Mouse (Mus musculus) limb, embryonic 10.5 days (tissue): ENCODE data around the gene Hdgfl2. TPM values are rescaled to one million over a fixed set of nuclear protein-coding genes. Genes with fewer than 3 reads are reported as not detected.
A peak's percentile ranks its signal among the peaks of the same experiment; 100 is the strongest.
"Not testable (repeated sequence)": the region's sequence is repeated elsewhere in the genome, so short reads cannot be mapped to it uniquely, and the experiment has no call there.

Source experiments
- DNase-seq: peaks from one replicate; pipeline ENCODE4 v3.0.0-alpha.2; 2017; ENCODE audit warnings: low spot score
- H3K27ac ChIP-seq: fragments of 300-500 bp; sonication (generic); 2 replicates; pipeline ENCODE4 v1.5.1; 2016; ENCODE audit warnings: mild to moderate bottlenecking
- H3K27me3 ChIP-seq: fragments of 300-500 bp; sonication (generic); 2 replicates; pipeline ENCODE4 v1.6.1; 2016; ENCODE audit warnings: low read depth, mild to moderate bottlenecking; ENCODE audit not compliant: poor library complexity, severe bottlenecking
- H3K36me3 ChIP-seq: fragments of 300-500 bp; sonication (generic); 2 replicates; pipeline ENCODE4 v1.6.1; 2016; ENCODE audit warnings: mild to moderate bottlenecking, moderate library complexity
- H3K4me1 ChIP-seq: fragments of 300-500 bp; sonication (generic); 2 replicates; pipeline ENCODE4 v1.6.1; 2016
- H3K4me3 ChIP-seq: fragments of 300-500 bp; sonication (generic); 2 replicates; pipeline ENCODE4 v1.5.1; 2016; ENCODE audit warnings: mild to moderate bottlenecking, moderate library complexity
- H3K9me3 ChIP-seq: fragments of 300-500 bp; sonication (generic); replicated peaks from 2 replicates; pipeline ENCODE4 v1.6.1; 2016; ENCODE audit warnings: mild to moderate bottlenecking
- WGBS: fragments of 180-500 bp; shearing (Covaris S2); methylation state at CpG from one replicate; pipeline ENCODE4 v1.1.7; 2016; 5-methylcytosine and 5-hydroxymethylcytosine counted together
- polyA plus RNA-seq: library from polyadenylated mRNA; unstranded; fragments of >200 nt; fragmentation: Nextera tagmentation; extraction: Ambion mirVana; gene quantifications from 2 replicates; pipeline ENCODE4 v1.2.1, GENCODE M21; 2016

Hdgfl2 gene
- polyA plus RNA-seq, 1 experiment from 2014 or later: 205 TPM

DNA sequence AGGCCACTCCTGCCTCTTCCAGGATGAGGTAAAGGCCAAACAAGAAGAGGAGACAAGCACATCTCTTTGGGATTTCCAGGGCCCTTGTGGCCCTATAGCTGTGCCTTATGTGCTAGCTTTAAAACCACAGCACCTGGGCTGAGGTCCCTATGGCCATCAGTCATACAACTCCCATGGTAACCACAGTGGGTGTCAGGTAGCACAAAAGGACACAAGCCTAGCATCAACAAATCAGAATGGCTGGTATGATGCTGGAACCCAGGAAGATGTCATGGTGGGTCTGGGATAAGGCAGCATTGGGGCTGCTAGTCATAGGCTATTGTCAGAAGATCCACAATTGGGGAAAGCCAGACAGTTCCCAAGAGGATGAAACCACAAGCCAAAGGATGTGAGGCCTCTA lies 8.3 kb upstream of the Hdgfl2 start:
- Histone ChIP-seq H3K27me3 (no peaks in the 10 kb centered on the region), H3K4me3 (no peak overlapping the region), H3K4me1 (peaks cover 32% of the 10 kb centered on the region), H3K9me3 (no peaks in the 10 kb centered on the region), H3K36me3 (peaks cover 69% of the 10 kb centered on the region), H3K27ac (no peak overlapping the region)
- no peak for DNase-seq

DNA sequence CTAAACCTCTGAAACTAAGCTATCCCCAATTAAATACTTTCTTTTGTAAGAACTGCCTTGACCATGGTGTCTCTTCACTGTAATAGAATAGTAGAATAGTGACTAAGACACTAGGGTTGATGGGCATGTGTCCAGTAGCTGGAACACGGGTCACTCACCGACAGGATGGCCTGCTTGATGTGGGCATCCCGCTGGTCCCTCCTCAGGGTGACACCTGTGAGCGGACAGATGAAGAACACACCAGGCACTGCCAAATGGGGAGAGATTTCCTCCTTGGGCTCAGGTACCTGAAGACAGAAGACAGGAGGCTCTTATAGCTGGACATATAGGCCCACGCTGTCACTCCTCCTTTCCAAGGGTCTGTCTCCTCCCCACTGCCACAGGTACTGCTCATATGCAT lies 7.2 kb upstream of the Hdgfl2 start:
- WGBS: 95% methylated on average over 5 of the region's 5 CpGs
- Histone ChIP-seq H3K36me3 (peaks cover 58% of the 10 kb centered on the region), H3K27me3 (no peaks in the 10 kb centered on the region), H3K4me3 (no peak overlapping the region; the same call in 1 of the 2 replicates), H3K27ac (no peak overlapping the region), H3K9me3 (no peaks in the 10 kb centered on the region), H3K4me1 (peaks cover 32% of the 10 kb centered on the region)
- DNase-seq: no peak

DNA sequence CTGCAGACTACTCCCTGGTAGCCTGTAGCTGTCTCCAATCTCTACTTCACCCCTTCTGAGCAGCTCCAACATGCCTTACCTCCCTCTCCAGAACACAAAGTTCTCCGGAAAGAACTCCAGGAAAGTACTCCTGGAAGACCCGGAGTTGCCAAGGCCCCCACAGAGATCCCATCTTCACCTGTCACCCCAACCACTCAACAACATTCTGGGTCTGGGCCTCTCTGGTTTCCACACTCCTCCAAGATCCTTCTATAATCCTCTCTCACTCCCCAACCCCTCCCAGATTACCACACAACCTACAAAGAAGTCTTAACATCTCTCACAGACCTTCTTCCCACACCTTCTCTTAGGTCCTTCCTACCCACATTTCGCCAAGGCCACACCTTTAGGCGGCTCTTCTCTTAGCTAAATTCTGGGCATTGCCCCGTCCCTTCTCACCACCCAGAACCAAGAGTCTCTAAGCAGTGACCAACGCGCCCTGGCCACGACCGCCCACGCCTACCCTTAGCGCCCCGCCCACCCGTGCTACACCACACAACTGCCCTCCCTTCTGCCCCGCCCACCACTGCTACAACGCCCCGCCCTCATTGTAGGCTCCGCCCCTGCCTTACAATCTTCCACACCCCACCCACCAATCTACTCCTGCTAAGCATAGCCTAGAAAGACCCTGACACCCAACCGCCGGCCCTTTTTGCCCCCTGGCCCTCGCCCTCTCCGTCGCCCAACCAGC lies 5.2 kb upstream of the Hdgfl2 start:
- Histone ChIP-seq H3K27ac (peak overlapping the region; percentile 88), H3K4me3 (peak overlapping the region; percentile 70), H3K36me3 (peaks cover 38% of the 10 kb centered on the region), H3K27me3 (no peaks in the 10 kb centered on the region), H3K9me3 (no peaks in the 10 kb centered on the region), H3K4me1 (peaks cover 35% of the 10 kb centered on the region)
- DNase-seq: peak; percentile 87
- 8% methylated on average over 22 of the region's 22 CpGs for WGBS

GRCm38 (mm10) chr17:56074827-56075208 lies 4.6 kb upstream of the Hdgfl2 start, which contains the start of gene Ubxn6:
Gene Ubxn6, minus strand, starts transcription at chr17:56075028.
- Histone ChIP-seq H3K4me1 (peaks cover 35% of the 10 kb centered on the region), H3K27me3 (no peaks in the 10 kb centered on the region), H3K36me3 (peaks cover 32% of the 10 kb centered on the region), H3K9me3 (no peaks in the 10 kb centered on the region), H3K4me3 (peak within 1 kb of the TSS; percentile 70), H3K27ac (peak within 1 kb of the TSS; percentile 88)
- WGBS: under 1% methylated on average over 35 of the region's 35 CpGs
- DNase-seq: peak; percentile 98

GRCm38 (mm10) chr17:56077523-56077922 lies 1.9 kb upstream of the Hdgfl2 start:
- H3K4me3 ChIP-seq: no peak overlapping the region
- peaks cover 59% of the 10 kb centered on the region for H3K4me1 ChIP-seq
- peaks cover 13% of the 10 kb centered on the region for H3K36me3 ChIP-seq
- DNase-seq: no peak
- H3K27me3 ChIP-seq: no peaks in the 10 kb centered on the region
- WGBS: 94% methylated on average over 5 of the region's 5 CpGs
- H3K9me3 ChIP-seq: no peaks in the 10 kb centered on the region
- no peak overlapping the region for H3K27ac ChIP-seq

- Histone ChIP-seq H3K27ac (peak overlapping the region; percentile 86; the same call in 1 of the 2 replicates), H3K4me3 (peak overlapping the region; percentile 86), H3K4me1 (peaks cover 51% of the 10 kb centered on the region), H3K36me3 (peaks cover 16% of the 10 kb centered on the region)
- H3K27me3 ChIP-seq, DNase-seq, H3K9me3 ChIP-seq: not testable (repeated sequence)
- 63% methylated on average over 9 of the region's 9 CpGs for WGBS
Observed at GRCm38 (mm10) chr17:56078361-56078760, 1.1 kb upstream of the Hdgfl2 start.

DNA sequence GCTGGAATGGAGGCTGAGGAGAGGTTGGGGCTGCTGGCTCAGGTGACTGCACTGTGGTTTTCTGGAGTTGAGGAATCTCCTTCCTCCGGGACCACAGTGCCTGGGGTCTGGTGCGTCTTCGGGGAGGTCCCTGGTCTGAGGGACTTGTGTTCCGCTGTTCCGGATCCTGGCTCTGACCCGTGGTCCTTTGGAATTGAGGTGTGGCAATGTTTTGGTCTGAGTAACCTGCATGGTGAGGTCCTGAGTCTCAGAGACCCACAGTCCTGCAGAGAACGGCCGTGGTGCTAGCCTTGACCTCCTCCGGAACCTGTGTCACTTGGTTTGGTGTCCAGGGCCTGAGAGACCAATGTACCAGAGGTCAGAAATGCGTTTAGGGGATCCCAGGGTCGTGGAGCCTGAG lies 487 bp downstream of the Hdgfl2 start:
- peaks cover 29% of the 10 kb centered on the region for H3K36me3 ChIP-seq
- DNase-seq: no peak
- WGBS: 3% methylated on average over 11 of the region's 11 CpGs
- H3K27me3 ChIP-seq: no peaks in the 10 kb centered on the region
- H3K4me3 ChIP-seq: peak overlapping the region; percentile 86
- peaks cover 37% of the 10 kb centered on the region for H3K4me1 ChIP-seq
- no peaks in the 10 kb centered on the region for H3K9me3 ChIP-seq
- peak overlapping the region; percentile 86 for H3K27ac ChIP-seq

DNA sequence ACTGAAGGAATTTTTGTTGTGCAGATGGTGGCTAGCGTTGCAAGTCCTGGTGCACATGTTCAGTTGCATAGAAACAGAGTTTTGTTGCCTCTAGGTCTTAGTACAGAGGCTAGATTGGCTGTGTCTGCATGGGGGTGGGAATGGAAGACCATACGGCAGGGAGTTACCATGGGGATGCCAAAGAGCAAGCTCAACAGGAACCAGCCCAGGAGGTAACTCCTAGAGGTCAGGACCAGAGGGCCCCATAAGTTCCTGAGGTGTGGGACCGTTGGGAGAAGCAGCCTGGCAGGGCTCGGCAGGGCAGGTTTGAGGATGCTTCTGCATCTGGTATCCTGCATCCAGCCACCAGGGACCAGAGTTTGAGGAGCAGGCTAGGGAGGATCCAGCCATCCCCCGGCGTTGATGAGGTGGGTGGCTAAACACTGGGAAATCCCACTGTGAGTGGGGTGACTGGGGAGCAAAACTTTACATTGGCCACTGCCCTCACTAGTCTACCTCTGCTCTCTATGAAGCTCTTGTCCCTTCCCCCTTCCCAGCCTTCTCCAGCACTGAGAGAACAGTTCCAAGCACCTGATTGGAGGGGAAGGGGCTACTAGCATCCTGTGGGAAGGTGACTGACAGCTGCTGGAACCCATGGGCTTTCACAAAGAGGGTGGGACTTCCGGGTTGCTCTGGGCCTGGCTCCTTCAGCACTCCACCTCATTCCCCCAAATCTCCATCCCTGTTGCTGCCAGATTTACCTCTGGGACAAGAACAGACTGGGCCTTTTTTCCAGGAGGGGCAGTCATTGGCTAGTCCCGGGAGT lies 1.5 kb downstream of the Hdgfl2 start:
- H3K36me3 ChIP-seq: peaks cover 39% of the 10 kb centered on the region
- peak overlapping the region; percentile 86 for H3K27ac ChIP-seq
- WGBS: 12% methylated on average over 8 of the region's 8 CpGs
- peaks cover 29% of the 10 kb centered on the region for H3K4me1 ChIP-seq
- no peaks in the 10 kb centered on the region for H3K9me3 ChIP-seq
- peak; percentile 80 for DNase-seq
- H3K27me3 ChIP-seq: no peaks in the 10 kb centered on the region
- peak overlapping the region; percentile 86 for H3K4me3 ChIP-seq

- no peak overlapping the region for H3K27ac ChIP-seq
Observed at GRCm38 (mm10) chr17:56092312-56092711, 12.9 kb downstream of the Hdgfl2 start.

DNA sequence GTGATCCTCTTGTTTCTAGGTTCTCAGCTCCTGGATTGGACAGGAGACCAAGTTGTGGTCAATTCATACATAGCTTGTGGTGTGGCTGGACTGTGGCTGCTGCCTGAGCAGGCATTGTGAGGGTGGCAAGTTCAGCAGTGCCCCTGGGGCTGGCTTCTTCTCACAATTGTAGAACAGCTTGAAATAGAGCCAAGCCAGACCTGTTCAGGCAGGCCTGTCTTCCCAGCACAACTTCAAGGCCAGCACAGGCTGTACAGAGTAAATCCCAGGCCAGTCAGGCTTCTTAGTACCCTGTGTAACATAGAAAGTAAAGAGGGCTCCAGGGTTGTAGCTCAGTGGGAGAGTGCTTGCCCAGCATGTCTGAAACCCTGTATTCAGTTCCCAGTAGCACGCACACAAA lies 13.4 kb downstream of the Hdgfl2 start:
- no peak for DNase-seq

More at GRCm38 (mm10) chr17:56092312-56092711, 12.9 kb downstream of the Hdgfl2 start:
- 92% methylated on average over 1 of the region's 1 CpGs for WGBS
- peaks cover 84% of the 10 kb centered on the region for H3K36me3 ChIP-seq
- no peak overlapping the region for H3K4me3 ChIP-seq
- no peaks in the 10 kb centered on the region for H3K27me3 ChIP-seq
- H3K9me3 ChIP-seq: no peaks in the 10 kb centered on the region
- no peak for DNase-seq
- H3K4me1 ChIP-seq: no peaks in the 10 kb centered on the region

DNA sequence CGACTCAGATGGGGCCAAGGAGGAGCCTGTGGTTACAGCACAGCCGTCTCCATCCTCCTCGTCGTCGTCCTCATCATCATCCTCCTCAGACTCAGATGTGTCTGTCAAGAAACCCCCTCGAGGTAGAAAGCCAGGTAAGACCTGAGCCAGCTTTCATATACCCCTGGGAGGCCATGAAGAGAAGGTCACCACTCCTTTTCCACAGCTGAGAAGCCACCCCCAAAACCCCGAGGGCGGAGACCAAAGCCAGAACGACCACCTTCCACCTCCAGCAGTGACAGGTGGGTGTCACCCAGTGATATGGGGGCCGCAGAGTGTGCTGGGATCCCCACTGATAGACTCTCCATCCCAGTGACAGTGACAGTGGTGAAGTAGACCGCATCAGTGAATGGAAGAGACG lies 17.4 kb downstream of the Hdgfl2 start:
- peaks cover 91% of the 10 kb centered on the region for H3K36me3 ChIP-seq
- H3K27me3 ChIP-seq: no peaks in the 10 kb centered on the region
- no peak for DNase-seq

More for the DNA sequence above, 13.4 kb downstream of the Hdgfl2 start:
- peaks cover 84% of the 10 kb centered on the region for H3K36me3 ChIP-seq
- H3K4me3 ChIP-seq: no peak overlapping the region
- H3K27me3 ChIP-seq: no peaks in the 10 kb centered on the region
- H3K4me1 ChIP-seq: no peaks in the 10 kb centered on the region
- H3K27ac ChIP-seq: no peak overlapping the region
- WGBS: 89% methylated on average over 1 of the region's 1 CpGs
- no peaks in the 10 kb centered on the region for H3K9me3 ChIP-seq

DNA sequence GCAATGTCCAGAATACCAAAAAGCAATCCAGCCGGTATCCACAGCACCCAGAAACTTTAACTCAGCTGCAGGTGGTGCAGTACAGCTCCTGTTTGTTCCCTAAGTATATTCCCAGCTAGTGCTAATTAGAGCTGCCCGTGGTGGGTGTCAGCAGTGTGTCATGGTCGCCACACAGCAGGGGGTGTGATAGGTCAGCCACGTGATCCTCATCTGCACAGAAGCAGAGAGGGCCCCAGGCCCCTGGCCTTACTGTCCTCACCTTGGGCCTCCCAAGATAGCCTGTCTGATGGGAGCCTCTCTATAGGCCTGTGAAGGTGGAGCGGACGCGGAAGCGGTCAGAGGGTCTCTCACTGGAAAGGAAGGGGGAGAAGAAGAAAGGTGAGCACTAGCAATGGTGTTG lies 18.7 kb downstream of the Hdgfl2 start:
- DNase-seq: no peak
- Histone ChIP-seq H3K4me1 (no peaks in the 10 kb centered on the region), H3K9me3 (no peaks in the 10 kb centered on the region), H3K36me3 (peaks cover 96% of the 10 kb centered on the region), H3K27me3 (no peaks in the 10 kb centered on the region), H3K27ac (no peak overlapping the region), H3K4me3 (no peak overlapping the region)
- WGBS: 93% methylated on average over 8 of the region's 8 CpGs

More for the DNA sequence above, 17.4 kb downstream of the Hdgfl2 start:
- Histone ChIP-seq H3K27ac (no peak overlapping the region), H3K9me3 (no peaks in the 10 kb centered on the region), H3K4me3 (no peak overlapping the region), H3K4me1 (no peaks in the 10 kb centered on the region)
- 92% methylated on average over 12 of the region's 12 CpGs for WGBS
